Mouse (Mus musculus): ENCODE measurements around the gene Serpinb13.

GRCm38 (mm10) chr1:106947217-106947616 lies 33.6 kb upstream of the Serpinb13 start:
- no peak for TF ChIP-seq CTCF (IDR thresholded peaks at IDR 0.05; ENCODE audit: low read depth, low read length)
- no peak for TF ChIP-seq GATA1 (IDR thresholded peaks at IDR 0.05; ENCODE audit: borderline replicate concordance, low read length)
- no peak for TF ChIP-seq TAL1 (conservative IDR thresholded peaks at IDR 0.05; ENCODE audit: low read depth, low read length)
